Mouse (Mus musculus): ENCODE results near the gene Adnp. TPM values are rescaled to one million over a fixed set of nuclear protein-coding genes. Genes with fewer than 3 reads are reported as not detected.

Adnp gene
- polyA plus RNA-seq (2015; fragmentation: Nextera tagmentation; extraction: Ambion mirVana), result 10.2 and 10.5 TPM in 2 replicates

- peaks cover 25% of the 10 kb centered on the region for H3K36me3 ChIP-seq
- H3K9me3 ChIP-seq, result no peaks in the 10 kb centered on the region; the same call in 1 of the 2 replicates
- no peaks in the 10 kb centered on the region for H3K27me3 ChIP-seq (replicated peaks)
- H3K4me1 ChIP-seq, result peaks cover 18% of the 10 kb centered on the region; the same call in 1 of the 2 replicates
- H3K4me2 ChIP-seq, result peak within 1 kb of the TSS; percentile 70
- peak within 1 kb of the TSS; percentile 98 for H3K27ac ChIP-seq
- H3K9ac ChIP-seq, result peak within 1 kb of the TSS; percentile 98
- under 1% methylated on average over 76 of the region's 89 CpGs for WGBS
- peak within 1 kb of the TSS; percentile 98 for H3K4me3 ChIP-seq (replicated peaks)
- ATAC-seq (ENCODE audit: insufficient read depth, low FRiP score, low read depth), result peak; percentile 91
Measured at GRCm38 (mm10) chr2:168206725-168207644, at the start of gene Adnp. Gene Adnp (minus strand): TSS chr2:168207112.

- Histone ChIP-seq H3K4me2 (no peak overlapping the region), H3K4me3 (replicated peaks) (no peak overlapping the region), H3K36me3 (no peaks in the 10 kb centered on the region), H3K9me3 (no peaks in the 10 kb centered on the region), H3K27me3 (replicated peaks) (no peaks in the 10 kb centered on the region), H3K4me1 (no peaks in the 10 kb centered on the region), H3K27ac (no peak overlapping the region), H3K9ac (no peak overlapping the region)
- no peak for ATAC-seq (ENCODE audit: insufficient read depth, low FRiP score, low read depth)
- WGBS, result 48% methylated on average over 3 of the region's 3 CpGs
Measured at GRCm38 (mm10) chr2:168256506-168256905, 49.6 kb upstream of the Adnp start.

GRCm38 (mm10) chr2:168253822-168254221, 46.9 kb upstream of the Adnp start:
- Histone ChIP-seq H3K36me3 (no peaks in the 10 kb centered on the region), H3K9me3 (no peaks in the 10 kb centered on the region)
- 32% methylated on average over 7 of the region's 7 CpGs for WGBS

GRCm38 (mm10) chr2:168252639-168253292, 45.9 kb upstream of the Adnp start:
- Histone ChIP-seq H3K9ac (no peak overlapping the region), H3K4me3 (replicated peaks) (no peak overlapping the region), H3K27me3 (replicated peaks) (no peaks in the 10 kb centered on the region), H3K4me1 (no peaks in the 10 kb centered on the region), H3K4me2 (no peak overlapping the region), H3K9me3 (no peaks in the 10 kb centered on the region), H3K36me3 (no peaks in the 10 kb centered on the region), H3K27ac (no peak overlapping the region)
- WGBS, result 14% methylated on average over 16 of the region's 16 CpGs
- ATAC-seq (ENCODE audit: insufficient read depth, low FRiP score, low read depth), result no peak

More at GRCm38 (mm10) chr2:168253822-168254221, 46.9 kb upstream of the Adnp start:
- Histone ChIP-seq H3K4me3 (replicated peaks) (no peak overlapping the region), H3K4me2 (no peak overlapping the region), H3K27me3 (replicated peaks) (no peaks in the 10 kb centered on the region), H3K27ac (no peak overlapping the region), H3K4me1 (no peaks in the 10 kb centered on the region), H3K9ac (no peak overlapping the region)
- no peak for ATAC-seq (ENCODE audit: insufficient read depth, low FRiP score, low read depth)

GRCm38 (mm10) chr2:168250270-168250669, 43.4 kb upstream of the Adnp start:
- H3K9ac ChIP-seq, result no peak overlapping the region
- H3K4me1 ChIP-seq, result no peaks in the 10 kb centered on the region
- no peak overlapping the region for H3K4me3 ChIP-seq (replicated peaks)
- H3K27me3 ChIP-seq (replicated peaks), result no peaks in the 10 kb centered on the region
- H3K27ac ChIP-seq, result no peak overlapping the region
- H3K9me3 ChIP-seq, result no peaks in the 10 kb centered on the region
- no peak for ATAC-seq (ENCODE audit: insufficient read depth, low FRiP score, low read depth)
- no peak overlapping the region for H3K4me2 ChIP-seq
- 17% methylated on average over 8 of the region's 8 CpGs for WGBS
- H3K36me3 ChIP-seq, result no peaks in the 10 kb centered on the region

- no peaks in the 10 kb centered on the region for H3K4me1 ChIP-seq
- no peak overlapping the region for H3K4me2 ChIP-seq
- H3K4me3 ChIP-seq (replicated peaks), result no peak overlapping the region
- H3K9ac ChIP-seq, result no peak overlapping the region
- no peak overlapping the region for H3K27ac ChIP-seq
- 25% methylated on average over 2 of the region's 2 CpGs for WGBS
- no peak for ATAC-seq (ENCODE audit: insufficient read depth, low FRiP score, low read depth)
- no peaks in the 10 kb centered on the region for H3K36me3 ChIP-seq
- H3K27me3 ChIP-seq (replicated peaks), result no peaks in the 10 kb centered on the region
- H3K9me3 ChIP-seq, result no peaks in the 10 kb centered on the region
Measured at GRCm38 (mm10) chr2:168248856-168249245, 41.9 kb upstream of the Adnp start.

- H3K4me3 ChIP-seq (replicated peaks), result no peak overlapping the region
- no peaks in the 10 kb centered on the region for H3K9me3 ChIP-seq
- H3K9ac ChIP-seq, result no peak overlapping the region
- no peaks in the 10 kb centered on the region for H3K4me1 ChIP-seq
- no peak overlapping the region for H3K27ac ChIP-seq
- WGBS, result 79% methylated on average over 8 of the region's 8 CpGs
- no peak for ATAC-seq (ENCODE audit: insufficient read depth, low FRiP score, low read depth)
- H3K36me3 ChIP-seq, result no peaks in the 10 kb centered on the region
- no peaks in the 10 kb centered on the region for H3K27me3 ChIP-seq (replicated peaks)
- H3K4me2 ChIP-seq, result no peak overlapping the region
Measured at GRCm38 (mm10) chr2:168248167-168248855, 41.4 kb upstream of the Adnp start.

- no peak for ATAC-seq (ENCODE audit: insufficient read depth, low FRiP score, low read depth)
- no peaks in the 10 kb centered on the region for H3K4me1 ChIP-seq
Measured at GRCm38 (mm10) chr2:168245571-168245970, 38.7 kb upstream of the Adnp start.

GRCm38 (mm10) chr2:168243278-168243677, 36.4 kb upstream of the Adnp start:
- no peak overlapping the region for H3K4me3 ChIP-seq (replicated peaks)
- H3K27me3 ChIP-seq (replicated peaks), result no peaks in the 10 kb centered on the region
- no peaks in the 10 kb centered on the region for H3K36me3 ChIP-seq
- H3K9me3 ChIP-seq, result no peaks in the 10 kb centered on the region
- no peak overlapping the region for H3K27ac ChIP-seq
- H3K4me1 ChIP-seq, result no peaks in the 10 kb centered on the region
- WGBS, result 80% methylated on average over 4 of the region's 4 CpGs
- no peak for ATAC-seq (ENCODE audit: insufficient read depth, low FRiP score, low read depth)
- H3K9ac ChIP-seq, result no peak overlapping the region
- H3K4me2 ChIP-seq, result no peak overlapping the region

More at GRCm38 (mm10) chr2:168245571-168245970, 38.7 kb upstream of the Adnp start:
- 36% methylated on average over 8 of the region's 8 CpGs for WGBS
- Histone ChIP-seq H3K36me3 (no peaks in the 10 kb centered on the region), H3K27ac (no peak overlapping the region), H3K4me3 (replicated peaks) (no peak overlapping the region), H3K9me3 (no peaks in the 10 kb centered on the region), H3K27me3 (replicated peaks) (no peaks in the 10 kb centered on the region), H3K4me2 (no peak overlapping the region), H3K9ac (no peak overlapping the region)

GRCm38 (mm10) chr2:168242841-168243240, 35.9 kb upstream of the Adnp start:
- no peaks in the 10 kb centered on the region for H3K27me3 ChIP-seq (replicated peaks)
- no peak overlapping the region for H3K27ac ChIP-seq
- H3K36me3 ChIP-seq, result no peaks in the 10 kb centered on the region
- H3K4me3 ChIP-seq (replicated peaks), result no peak overlapping the region
- H3K9me3 ChIP-seq, result no peaks in the 10 kb centered on the region
- no peak overlapping the region for H3K9ac ChIP-seq
- ATAC-seq (ENCODE audit: insufficient read depth, low FRiP score, low read depth), result no peak
- H3K4me1 ChIP-seq, result no peaks in the 10 kb centered on the region
- no peak overlapping the region for H3K4me2 ChIP-seq

- Histone ChIP-seq H3K4me1 (no peaks in the 10 kb centered on the region), H3K9me3 (no peaks in the 10 kb centered on the region), H3K27me3 (replicated peaks) (no peaks in the 10 kb centered on the region), H3K4me3 (replicated peaks) (no peak overlapping the region), H3K36me3 (0 out of 2 replicates have a peak, but pooled peaks cover 7% of the 10 kb centered on the region), H3K4me2 (no peak overlapping the region), H3K27ac (no peak overlapping the region), H3K9ac (no peak overlapping the region)
- 87% methylated on average over 4 of the region's 4 CpGs for WGBS
- ATAC-seq (ENCODE audit: insufficient read depth, low FRiP score, low read depth), result no peak
Measured at GRCm38 (mm10) chr2:168238335-168238734, 31.4 kb upstream of the Adnp start.
